Mouse (Mus musculus) intestine, embryonic 16.5 days (tissue): Measurements from ENCODE around the gene Itga1. TPM values are rescaled to one million over a fixed set of nuclear protein-coding genes. Genes with fewer than 3 reads are reported as not detected.

Experiments used
- ATAC-seq: fragments of 200-750 bp; cut with Nextera tagmentation; 2 replicates; pipeline ENCODE4 v1.8.0; 2017; ENCODE audit warnings: moderate TSS enrichment, moderate library complexity
- H3K27ac ChIP-seq: fragments of 300-500 bp; sonication (generic); 2 replicates; pipeline ENCODE4 v1.5.1; 2014; ENCODE audit warnings: mild to moderate bottlenecking, low read length
- H3K27me3 ChIP-seq: fragments of 300-500 bp; sonication (generic); replicated peaks from 2 replicates; pipeline ENCODE4 v1.6.1; 2014; ENCODE audit warnings: low read length, control low read depth, mixed read lengths; ENCODE audit not compliant: control insufficient read depth, insufficient read depth
- H3K36me3 ChIP-seq: fragments of 300-500 bp; sonication (generic); 2 replicates; pipeline ENCODE4 v1.6.1; 2014; ENCODE audit warnings: low read length, control low read depth; ENCODE audit not compliant: control insufficient read depth, insufficient read depth
- H3K4me1 ChIP-seq: fragments of 300-500 bp; sonication (generic); 2 replicates; pipeline ENCODE4 v1.6.1; 2014; ENCODE audit warnings: low read length, control low read depth, mixed read lengths; ENCODE audit not compliant: control insufficient read depth, insufficient read depth
- H3K4me2 ChIP-seq: fragments of 300-500 bp; sonication (generic); 2 replicates; pipeline ENCODE4 v1.6.1; 2014; ENCODE audit warnings: low read depth, low read length, control low read depth
- H3K4me3 ChIP-seq: fragments of 300-500 bp; sonication (generic); 2 replicates; pipeline ENCODE4 v1.5.1; 2014; ENCODE audit warnings: mild to moderate bottlenecking, low read length
- H3K9ac ChIP-seq: fragments of 300-500 bp; sonication (generic); 2 replicates; pipeline ENCODE4 v1.6.1; 2014; ENCODE audit warnings: low read depth, low read length
- H3K9me3 ChIP-seq: fragments of 300-500 bp; sonication (generic); 2 replicates; pipeline ENCODE4 v1.6.1; 2016; ENCODE audit warnings: low read length, control low read depth; ENCODE audit not compliant: control insufficient read depth
- WGBS: fragments of 180-500 bp; shearing (Covaris S2); extraction: QIAGEN DNeasy Blood & Tissue Kit; methylation state at CpG from one replicate; pipeline ENCODE4 v1.1.7; 2014; 5-methylcytosine and 5-hydroxymethylcytosine counted together
- polyA plus RNA-seq: library from polyadenylated mRNA; unstranded; fragments of >200 nt; fragmentation: Nextera tagmentation; extraction: Ambion mirVana; gene quantifications from 2 replicates; pipeline ENCODE4 v1.2.1, GENCODE M21; 2015

The Itga1 gene
- polyA plus RNA-seq, 1 experiment from 2014 or later: 15.4 TPM

- no peaks in the 10 kb centered on the region for H3K9me3 ChIP-seq
- H3K36me3 ChIP-seq: no peaks in the 10 kb centered on the region
- no peaks in the 10 kb centered on the region for H3K27me3 ChIP-seq
- H3K9ac ChIP-seq: no peak overlapping the region
- WGBS: 81% methylated on average over 2 of the region's 2 CpGs
- no peak for ATAC-seq
- no peak overlapping the region for H3K27ac ChIP-seq
- H3K4me2 ChIP-seq: no peak overlapping the region
- no peak overlapping the region for H3K4me3 ChIP-seq
- no peaks in the 10 kb centered on the region for H3K4me1 ChIP-seq
Observed at GRCm38 (mm10) chr13:115130035-115130434, 28.3 kb upstream of the Itga1 start.

GRCm38 (mm10) chr13:115127826-115128225, 26.1 kb upstream of the Itga1 start:
- Histone ChIP-seq H3K4me3 (no peak overlapping the region), H3K36me3 (no peaks in the 10 kb centered on the region), H3K9ac (no peak overlapping the region), H3K9me3 (no peaks in the 10 kb centered on the region), H3K4me2 (no peak overlapping the region), H3K27me3 (no peaks in the 10 kb centered on the region), H3K4me1 (no peaks in the 10 kb centered on the region), H3K27ac (no peak overlapping the region)
- WGBS: 84% methylated on average over 1 of the region's 1 CpGs
- no peak for ATAC-seq

GRCm38 (mm10) chr13:115126534-115126933, 24.8 kb upstream of the Itga1 start:
- Histone ChIP-seq H3K9me3 (no peaks in the 10 kb centered on the region), H3K4me3 (no peak overlapping the region), H3K4me1 (no peaks in the 10 kb centered on the region), H3K27ac (no peak overlapping the region), H3K27me3 (no peaks in the 10 kb centered on the region), H3K9ac (no peak overlapping the region), H3K4me2 (no peak overlapping the region), H3K36me3 (no peaks in the 10 kb centered on the region)
- no peak for ATAC-seq
- WGBS: 97% methylated on average over 2 of the region's 2 CpGs

GRCm38 (mm10) chr13:115125130-115125529, 23.4 kb upstream of the Itga1 start:
- no peak for ATAC-seq
- Histone ChIP-seq H3K9ac (no peak overlapping the region), H3K27ac (no peak overlapping the region), H3K27me3 (no peaks in the 10 kb centered on the region), H3K4me3 (no peak overlapping the region), H3K9me3 (no peaks in the 10 kb centered on the region), H3K4me2 (no peak overlapping the region), H3K36me3 (no peaks in the 10 kb centered on the region), H3K4me1 (no peaks in the 10 kb centered on the region)
- 86% methylated on average over 4 of the region's 4 CpGs for WGBS

- 79% methylated on average over 1 of the region's 1 CpGs for WGBS
- Histone ChIP-seq H3K9ac (no peak overlapping the region), H3K9me3 (no peaks in the 10 kb centered on the region), H3K4me2 (no peak overlapping the region), H3K4me3 (no peak overlapping the region), H3K4me1 (no peaks in the 10 kb centered on the region), H3K27ac (no peak overlapping the region), H3K27me3 (no peaks in the 10 kb centered on the region), H3K36me3 (no peaks in the 10 kb centered on the region)
- no peak for ATAC-seq
Observed at GRCm38 (mm10) chr13:115124521-115124920, 22.8 kb upstream of the Itga1 start.

- Histone ChIP-seq H3K4me3 (no peak overlapping the region), H3K4me1 (no peaks in the 10 kb centered on the region), H3K4me2 (no peak overlapping the region), H3K27ac (no peak overlapping the region), H3K9ac (no peak overlapping the region), H3K36me3 (no peaks in the 10 kb centered on the region), H3K27me3 (no peaks in the 10 kb centered on the region), H3K9me3 (no peaks in the 10 kb centered on the region)
- WGBS: 74% methylated on average over 5 of the region's 5 CpGs
- no peak for ATAC-seq
Observed at GRCm38 (mm10) chr13:115118756-115119155, 17.0 kb upstream of the Itga1 start.

- H3K9ac ChIP-seq: no peak overlapping the region
Observed at GRCm38 (mm10) chr13:115118195-115118594, 16.4 kb upstream of the Itga1 start.

GRCm38 (mm10) chr13:115116930-115117621, 15.3 kb upstream of the Itga1 start:
- Histone ChIP-seq H3K4me2 (no peak overlapping the region), H3K9me3 (no peaks in the 10 kb centered on the region), H3K9ac (no peak overlapping the region), H3K4me1 (no peaks in the 10 kb centered on the region), H3K27me3 (no peaks in the 10 kb centered on the region), H3K27ac (no peak overlapping the region), H3K4me3 (no peak overlapping the region), H3K36me3 (no peaks in the 10 kb centered on the region)
- WGBS: 81% methylated on average over 3 of the region's 3 CpGs
- ATAC-seq: no peak

More at GRCm38 (mm10) chr13:115118195-115118594, 16.4 kb upstream of the Itga1 start:
- Histone ChIP-seq H3K4me1 (no peaks in the 10 kb centered on the region), H3K9me3 (no peaks in the 10 kb centered on the region), H3K4me2 (no peak overlapping the region), H3K4me3 (no peak overlapping the region), H3K36me3 (no peaks in the 10 kb centered on the region), H3K27ac (no peak overlapping the region), H3K27me3 (no peaks in the 10 kb centered on the region)
- no peak for ATAC-seq
- WGBS: 91% methylated on average over 3 of the region's 3 CpGs

- no peak overlapping the region for H3K27ac ChIP-seq
- H3K4me1 ChIP-seq: no peaks in the 10 kb centered on the region
- H3K4me3 ChIP-seq: no peak overlapping the region
- H3K9me3 ChIP-seq: no peaks in the 10 kb centered on the region
- H3K4me2 ChIP-seq: no peak overlapping the region
- H3K9ac ChIP-seq: no peak overlapping the region
- H3K27me3 ChIP-seq: no peaks in the 10 kb centered on the region
- ATAC-seq: no peak
- H3K36me3 ChIP-seq: no peaks in the 10 kb centered on the region
- 60% methylated on average over 4 of the region's 4 CpGs for WGBS
Observed at GRCm38 (mm10) chr13:115109628-115110027, 7.9 kb upstream of the Itga1 start.

- Histone ChIP-seq H3K27me3 (no peaks in the 10 kb centered on the region), H3K27ac (no peak overlapping the region), H3K4me2 (no peak overlapping the region), H3K36me3 (no peaks in the 10 kb centered on the region), H3K4me1 (no peaks in the 10 kb centered on the region), H3K9ac (no peak overlapping the region), H3K9me3 (no peaks in the 10 kb centered on the region), H3K4me3 (no peak overlapping the region)
- 85% methylated on average over 8 of the region's 8 CpGs for WGBS
- ATAC-seq: no peak
Observed at GRCm38 (mm10) chr13:115107436-115107835, 5.7 kb upstream of the Itga1 start.
